Mouse (Mus musculus) large intestine, adult 2 months (tissue): ENCODE results near the gene Polr2a. TPM values are rescaled to one million over a fixed set of nuclear protein-coding genes. Genes with fewer than 3 reads are reported as not detected.

Source experiments
- DNase-seq: peaks from one replicate; pipeline ENCODE4 v3.0.0-alpha.2; 2012; ENCODE audit warnings: low read depth, low spot score
- WGBS: fragments of 180-500 bp; shearing (Covaris S2); methylation state at CpG from one replicate; pipeline ENCODE4 v1.1.7; 2018; 5-methylcytosine and 5-hydroxymethylcytosine counted together
- polyA plus RNA-seq: library from polyadenylated mRNA; depleted of rRNA; stranded (reverse); fragments of >200 nt; gene quantifications from 2 replicates; pipeline ENCODE4 v1.2.3, GENCODE M21; 2012; rRNA removed

Gene Polr2a
- 17.5 and 33.3 TPM in 2 replicates for polyA plus RNA-seq

GRCm38 (mm10) chr11:69758478-69758970 is at the start of gene Polr2a:
TSS of gene Polr2a (minus strand) at chr11:69758637.
- WGBS: under 1% methylated on average over 36 of the region's 36 CpGs
- peak; percentile 83 for DNase-seq

GRCm38 (mm10) chr11:69807641-69808040 is 49.2 kb upstream of the Polr2a start:
- WGBS: 74% methylated on average over 2 of the region's 2 CpGs
- no peak for DNase-seq

- no peak for DNase-seq
- WGBS: 92% methylated on average over 4 of the region's 4 CpGs
Measured at GRCm38 (mm10) chr11:69806378-69806777, 47.9 kb upstream of the Polr2a start.

- 20% methylated on average over 29 of the region's 29 CpGs for WGBS
- no peak for DNase-seq
Measured at GRCm38 (mm10) chr11:69804972-69805909, 46.8 kb upstream of the Polr2a start, which contains the start of gene Tmem102. TSS of gene Tmem102 (minus strand) at chr11:69805624.

- no peak for DNase-seq
Measured at GRCm38 (mm10) chr11:69804652-69804940, 46.2 kb upstream of the Polr2a start.

GRCm38 (mm10) chr11:69803786-69804651 is 45.6 kb upstream of the Polr2a start:
- no peak for DNase-seq
- 1% methylated on average over 60 of the region's 60 CpGs for WGBS

More at GRCm38 (mm10) chr11:69804652-69804940, 46.2 kb upstream of the Polr2a start:
- WGBS: 16% methylated on average over 12 of the region's 12 CpGs

GRCm38 (mm10) chr11:69803328-69803727 is 44.9 kb upstream of the Polr2a start:
- DNase-seq: no peak
- 3% methylated on average over 12 of the region's 12 CpGs for WGBS

- WGBS: 1% methylated on average over 33 of the region's 33 CpGs
- no peak for DNase-seq
Measured at GRCm38 (mm10) chr11:69802648-69803105, 44.2 kb upstream of the Polr2a start.

- WGBS: 3% methylated on average over 33 of the region's 33 CpGs
- no peak for DNase-seq
Measured at GRCm38 (mm10) chr11:69801379-69801977, 43.0 kb upstream of the Polr2a start, which contains the start of gene Fgf11. TSS of gene Fgf11 (minus strand) at chr11:69801857.

- WGBS: 6% methylated on average over 36 of the region's 36 CpGs
- no peak for DNase-seq
Measured at GRCm38 (mm10) chr11:69800392-69801197, 42.2 kb upstream of the Polr2a start.

- DNase-seq: no peak
- WGBS: 44% methylated on average over 11 of the region's 11 CpGs
Measured at GRCm38 (mm10) chr11:69800138-69800391, 41.6 kb upstream of the Polr2a start.

GRCm38 (mm10) chr11:69799394-69800137 is 41.1 kb upstream of the Polr2a start:
- DNase-seq: no peak
- WGBS: 66% methylated on average over 12 of the region's 12 CpGs

GRCm38 (mm10) chr11:69797924-69798323 is 39.5 kb upstream of the Polr2a start:
- no peak for DNase-seq
- WGBS: 82% methylated on average over 7 of the region's 7 CpGs

- 5% methylated on average over 13 of the region's 13 CpGs for WGBS
Measured at GRCm38 (mm10) chr11:69795983-69796435, 37.6 kb upstream of the Polr2a start.

GRCm38 (mm10) chr11:69795168-69795982 is 36.9 kb upstream of the Polr2a start, which contains the start of gene Chrnb1:
TSS of gene Chrnb1 (minus strand) at chr11:69795943.
- DNase-seq: peak; percentile 99
- under 1% methylated on average over 52 of the region's 52 CpGs for WGBS

More at GRCm38 (mm10) chr11:69795983-69796435, 37.6 kb upstream of the Polr2a start:
- DNase-seq: no peak

- WGBS: 79% methylated on average over 5 of the region's 5 CpGs
Measured at GRCm38 (mm10) chr11:69793429-69793828, 35.0 kb upstream of the Polr2a start.

GRCm38 (mm10) chr11:69791420-69791819 is 33.0 kb upstream of the Polr2a start:
- WGBS: 76% methylated on average over 5 of the region's 5 CpGs
- no peak for DNase-seq

More at GRCm38 (mm10) chr11:69793429-69793828, 35.0 kb upstream of the Polr2a start:
- DNase-seq: no peak
